Mouse (Mus musculus) small intestine, adult 2 months (tissue): ENCODE results near the gene Slc4a1.

Experiments
- CTCF ChIP-seq: fragments of 200-500 bp; IDR thresholded peaks from 2 replicates; pipeline ENCODE4 v1.5.1; 2012; ENCODE audit warnings: low read depth, mild to moderate bottlenecking, control low read depth, inconsistent platforms, low read length, moderate library complexity, mixed read lengths; ENCODE audit not compliant: insufficient replicate concordance, insufficient read length; ENCODE audit errors: extremely low read depth
- POLR2A ChIP-seq: fragments of 200-500 bp; IDR thresholded peaks from 2 replicates; pipeline ENCODE4 v1.6.1; 2012; ENCODE audit warnings: low read depth, mild to moderate bottlenecking, control low read depth, inconsistent platforms, low read length, moderate library complexity

- peak; percentile 78 for TF ChIP-seq POLR2A
- no peak for TF ChIP-seq CTCF
These were observed 45.9 kb downstream of the Slc4a1 start for GRCm38 (mm10) chr11:102319941-102320685.
